Mouse (Mus musculus) heart, adult 18-20 months (tissue): ENCODE measurements around the gene Wdr63. TPM values are rescaled to one million over a fixed set of nuclear protein-coding genes. Genes with fewer than 3 reads are reported as not detected.

Experiments
- DNase-seq, 2 experiments: peaks; one replicate each; pipeline ENCODE4 v3.0.0; 2021 to 2022; ENCODE audit warnings: mixed read lengths in 1 of 2
- long read RNA-seq, 2 experiments: library from polyadenylated mRNA; stranded (forward); transcript quantifications; one replicate each; pipeline ENCODE4 v2.0.0; 2021
- total RNA-seq, 2 experiments: library from RNA; stranded (reverse); gene quantifications; 2 replicates each; pipeline ENCODE4 v1.2.3; 2021

Gene Wdr63
- total RNA-seq, result under 1 TPM in 1 of 2 experiments, not detected in 1; 0.57 TPM
- long read RNA-seq, experiment 1, result 0 reads
- long read RNA-seq, experiment 2, result 0 reads

DNA sequence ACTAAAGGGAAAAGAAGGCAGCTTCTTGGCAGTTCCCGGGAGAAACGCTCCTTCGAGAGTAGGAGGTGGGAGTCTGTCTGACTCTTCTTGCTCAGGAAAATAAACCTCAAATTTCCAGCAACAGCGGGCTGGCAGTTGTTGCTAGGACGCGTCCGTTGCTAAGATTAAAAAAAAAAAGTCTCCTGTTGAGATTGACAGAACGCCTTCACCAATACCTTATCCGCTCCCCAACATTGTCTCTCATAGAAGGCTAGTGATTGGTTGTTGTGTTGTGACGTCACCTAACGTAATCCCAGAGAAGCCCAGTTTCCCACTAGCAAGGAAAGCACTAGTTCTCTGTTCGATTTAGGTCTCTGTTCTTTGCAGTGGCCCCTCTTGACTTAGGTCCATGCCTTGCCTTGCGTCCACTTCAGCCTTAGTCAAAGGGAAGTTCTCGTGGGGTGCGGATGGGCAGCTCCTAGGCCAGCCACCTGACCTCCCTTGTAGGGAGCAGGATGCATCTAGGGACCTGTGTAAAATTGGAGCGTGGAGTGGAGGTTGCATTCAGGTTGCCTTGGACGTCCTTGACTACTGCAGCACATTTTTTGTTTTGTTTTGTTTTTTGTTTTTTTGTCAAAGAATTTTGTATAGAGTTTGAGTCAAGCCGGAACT lies at the start of gene Wdr63:
TSS of gene Wdr63 (minus strand) at position 210 of the 651 bp plus-strand sequence.
- DNase-seq, result peak; percentile 57 to 68

DNA sequence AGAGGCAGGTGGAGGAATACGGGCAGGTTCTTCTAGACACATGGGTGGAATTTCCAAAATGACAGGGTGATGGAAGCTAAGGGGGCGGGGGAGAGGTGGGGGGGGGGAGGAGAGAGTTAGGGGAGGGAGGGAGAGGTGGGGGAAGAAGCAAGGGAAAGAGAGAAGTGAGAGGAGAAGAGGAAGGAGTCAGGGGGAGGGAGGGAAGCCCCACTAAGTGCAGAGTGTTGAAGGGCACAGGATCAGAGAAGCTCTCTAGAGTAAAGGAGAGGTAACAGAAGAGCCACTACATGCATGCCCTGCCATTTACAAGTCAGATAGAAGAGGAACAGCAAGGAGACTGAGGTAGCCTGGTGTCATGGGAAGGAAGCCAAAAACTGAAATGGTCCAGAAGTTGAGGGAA lies 48.9 kb upstream of the Wdr63 start:
- DNase-seq, result no peak

DNA sequence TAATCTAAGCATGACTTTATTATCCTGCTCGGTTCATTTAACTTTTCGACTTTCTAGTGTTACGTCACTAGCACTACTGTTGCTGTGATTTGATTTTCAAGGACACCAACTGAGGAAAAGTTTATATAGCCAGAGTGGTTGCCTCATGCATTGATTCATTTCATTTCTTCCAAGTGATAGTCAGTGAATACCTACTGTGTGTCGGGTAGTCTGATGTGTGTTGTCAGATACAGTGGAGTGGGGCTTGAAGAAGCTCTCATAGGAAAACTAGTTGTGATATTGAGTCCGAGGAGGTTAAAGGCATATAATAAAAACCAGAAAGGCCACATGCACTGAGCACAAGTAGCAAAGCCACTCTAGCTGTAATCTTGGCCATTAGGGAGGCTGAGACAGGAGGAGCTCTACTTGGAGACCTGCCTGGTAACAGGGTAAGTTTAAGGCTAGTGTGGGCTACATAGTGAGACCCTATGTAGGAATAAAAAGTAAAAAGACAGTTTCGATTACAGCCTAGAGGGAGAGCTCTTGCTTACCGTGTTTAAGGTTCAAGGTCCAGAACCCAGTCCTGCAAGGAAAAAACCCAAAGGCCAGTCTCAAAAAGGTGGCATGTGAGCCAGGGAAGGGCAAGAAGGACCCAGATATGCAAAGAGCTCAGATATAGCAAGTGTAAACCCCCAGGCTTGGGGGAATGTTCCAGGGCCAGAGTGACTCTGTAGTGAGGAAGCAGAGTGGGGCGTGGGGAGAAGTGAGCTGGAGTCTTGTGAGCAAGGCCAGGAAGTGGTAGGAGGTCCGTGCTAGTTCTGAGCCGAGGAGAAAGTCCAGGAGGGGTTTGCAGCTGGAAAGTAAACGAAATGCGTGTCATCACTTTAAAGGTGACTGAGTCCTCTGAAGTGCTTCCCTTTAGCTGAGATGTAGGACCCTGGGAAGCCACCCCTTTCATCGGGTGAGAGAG lies 48.0 kb upstream of the Wdr63 start:
- DNase-seq, result no peak

DNA sequence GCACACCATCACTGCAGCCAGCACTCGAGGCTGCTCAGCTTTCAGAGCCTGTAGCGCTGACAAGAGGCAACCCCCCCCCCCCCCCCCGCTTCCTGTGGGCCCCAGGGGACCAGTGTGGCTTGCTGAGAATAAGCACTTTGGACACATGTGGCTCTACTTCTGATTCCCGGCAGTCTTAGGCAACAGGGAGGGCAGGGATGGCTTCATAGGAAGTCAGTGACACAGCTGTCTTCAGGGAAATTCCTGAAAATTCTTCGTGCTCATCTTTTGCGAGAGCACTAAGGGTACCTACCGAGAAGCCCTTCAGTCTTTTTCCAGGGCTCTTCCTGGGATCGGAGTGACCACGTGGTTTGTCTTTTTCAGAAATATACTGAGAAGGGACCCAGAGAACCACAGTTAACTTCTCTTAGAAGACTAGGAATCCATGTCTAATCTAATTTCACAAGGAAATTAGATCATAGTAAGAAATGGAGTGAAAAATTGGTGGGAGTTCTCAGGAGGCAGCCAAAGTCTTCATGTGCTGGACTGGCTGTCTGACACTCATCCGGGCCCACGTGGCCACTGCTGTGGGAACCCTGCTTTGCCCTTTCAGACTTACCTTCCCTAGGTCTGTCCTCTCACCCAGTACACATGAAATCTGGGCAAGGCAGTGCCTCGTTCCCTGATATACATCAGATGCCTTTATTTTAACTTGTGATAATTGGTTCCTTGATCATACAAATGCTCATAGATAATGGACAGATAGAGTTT lies 46.1 kb upstream of the Wdr63 start:
- peak; percentile 22 to 42 for DNase-seq

DNA sequence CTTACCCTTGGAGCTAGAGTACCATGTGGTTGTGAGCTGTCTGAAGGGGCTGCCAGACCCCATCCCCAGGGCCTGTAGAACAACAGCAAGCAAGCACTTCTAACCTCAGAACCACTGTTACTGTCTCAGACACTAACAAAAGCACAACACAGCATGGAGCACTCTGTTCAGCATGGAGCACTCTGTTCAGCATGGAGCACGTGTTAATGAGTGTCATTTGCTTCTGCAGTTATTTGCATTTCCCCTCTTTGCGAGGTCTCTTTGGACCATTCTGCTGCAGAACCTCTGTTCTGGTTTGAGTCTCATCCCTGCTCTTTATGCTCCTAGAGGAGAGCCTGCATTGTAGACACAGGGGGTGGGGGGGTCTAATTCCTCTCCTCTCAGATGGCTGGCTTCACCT lies 45.0 kb upstream of the Wdr63 start:
- DNase-seq, result no peak

DNA sequence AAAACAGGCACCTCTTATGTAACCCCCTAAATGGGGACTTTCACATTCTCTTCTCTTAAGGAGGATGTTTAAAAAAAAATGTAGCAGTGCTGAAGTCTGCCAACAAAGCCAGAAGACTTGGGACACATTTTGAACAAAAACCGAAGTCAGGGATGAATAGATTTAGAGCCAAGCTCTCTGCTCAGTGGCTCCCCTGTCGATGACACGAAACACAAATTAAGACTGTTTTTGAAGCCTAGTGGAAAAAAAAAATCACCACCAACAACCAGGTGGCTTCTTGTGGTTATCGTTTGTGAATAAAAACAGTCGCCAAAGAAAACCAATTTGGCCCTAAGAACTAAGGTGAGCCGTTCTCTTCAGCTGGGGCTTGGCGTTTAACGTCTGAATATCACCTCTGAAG lies 44.4 kb upstream of the Wdr63 start:
- DNase-seq, result no peak

DNA sequence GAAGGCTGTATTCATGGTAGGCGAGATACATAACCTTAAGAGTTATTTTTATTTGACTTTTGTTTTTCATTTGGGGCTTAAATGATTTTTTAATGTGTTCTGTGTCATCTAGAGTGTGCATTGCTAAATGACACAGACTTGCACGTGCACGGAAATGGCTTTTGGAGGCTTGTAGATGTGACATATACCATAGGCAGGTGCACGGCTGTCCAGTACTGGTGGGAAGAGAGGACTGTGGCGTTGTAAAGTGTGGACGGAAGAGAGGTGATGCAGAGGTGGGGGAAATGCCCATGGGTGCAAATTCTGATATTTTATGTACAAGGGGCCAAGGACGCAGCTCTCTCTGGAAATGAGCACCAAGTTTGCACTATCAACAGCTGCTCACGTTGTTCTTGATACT lies 43.8 kb upstream of the Wdr63 start:
- DNase-seq, result no peak

DNA sequence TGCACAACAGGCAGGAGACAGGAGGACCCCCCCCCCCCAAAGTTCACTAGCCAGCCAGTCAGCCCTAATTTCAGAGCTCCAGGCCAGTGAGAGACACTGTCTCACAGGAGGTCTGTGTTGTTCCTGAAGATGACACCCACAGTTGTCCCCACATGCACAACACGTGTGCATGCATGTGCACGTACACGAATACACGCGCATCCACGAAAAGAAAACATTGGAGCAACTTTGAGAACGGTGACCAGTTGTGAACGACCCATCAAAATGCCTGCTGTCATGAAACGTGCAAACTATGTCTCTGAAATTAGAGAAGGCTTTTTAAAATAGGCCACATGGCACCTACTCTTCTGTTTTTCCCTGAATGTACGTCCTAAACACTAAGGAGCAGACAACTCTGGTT lies 43.4 kb upstream of the Wdr63 start:
- no peak for DNase-seq

DNA sequence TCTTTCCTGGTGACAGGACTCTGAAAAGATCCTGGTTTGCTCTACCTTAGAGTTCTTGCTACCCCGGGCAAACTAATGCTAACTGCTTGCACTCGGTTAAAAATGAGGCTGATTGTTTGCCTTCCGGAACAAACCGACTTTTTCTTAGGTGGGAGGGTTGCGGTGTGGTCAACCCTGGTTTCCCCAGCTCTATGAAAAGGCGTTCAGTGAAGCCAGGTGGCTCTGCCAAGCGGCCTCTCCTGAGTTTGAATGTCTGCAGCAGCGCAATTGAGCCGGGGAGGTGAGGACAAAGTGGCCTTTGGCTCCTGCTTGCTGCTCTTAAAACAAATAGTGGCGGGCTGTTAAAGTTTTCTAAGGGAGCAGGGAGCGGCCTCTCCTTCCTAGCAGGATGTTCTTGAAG lies 42.6 kb upstream of the Wdr63 start:
- DNase-seq, result peak; percentile 10 to 16

DNA sequence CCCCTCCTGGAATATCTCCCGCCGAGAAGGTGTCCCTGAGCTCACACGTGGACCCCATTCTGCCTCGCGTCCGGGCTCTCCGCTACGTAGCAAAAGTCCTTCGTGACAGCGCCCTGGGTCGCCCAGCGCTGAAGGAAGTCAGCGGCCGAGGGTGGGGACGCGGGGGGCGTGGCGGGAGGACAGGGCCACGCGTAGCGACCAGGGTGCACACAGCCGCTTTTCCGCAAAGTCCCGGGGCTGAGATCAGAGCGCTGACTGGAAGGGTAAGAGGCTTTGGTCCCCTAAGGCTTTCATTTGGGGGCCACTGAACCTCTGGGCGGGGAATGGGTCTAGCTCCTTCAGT lies 42.1 kb upstream of the Wdr63 start:
- peak; percentile 46 to 60 for DNase-seq

DNA sequence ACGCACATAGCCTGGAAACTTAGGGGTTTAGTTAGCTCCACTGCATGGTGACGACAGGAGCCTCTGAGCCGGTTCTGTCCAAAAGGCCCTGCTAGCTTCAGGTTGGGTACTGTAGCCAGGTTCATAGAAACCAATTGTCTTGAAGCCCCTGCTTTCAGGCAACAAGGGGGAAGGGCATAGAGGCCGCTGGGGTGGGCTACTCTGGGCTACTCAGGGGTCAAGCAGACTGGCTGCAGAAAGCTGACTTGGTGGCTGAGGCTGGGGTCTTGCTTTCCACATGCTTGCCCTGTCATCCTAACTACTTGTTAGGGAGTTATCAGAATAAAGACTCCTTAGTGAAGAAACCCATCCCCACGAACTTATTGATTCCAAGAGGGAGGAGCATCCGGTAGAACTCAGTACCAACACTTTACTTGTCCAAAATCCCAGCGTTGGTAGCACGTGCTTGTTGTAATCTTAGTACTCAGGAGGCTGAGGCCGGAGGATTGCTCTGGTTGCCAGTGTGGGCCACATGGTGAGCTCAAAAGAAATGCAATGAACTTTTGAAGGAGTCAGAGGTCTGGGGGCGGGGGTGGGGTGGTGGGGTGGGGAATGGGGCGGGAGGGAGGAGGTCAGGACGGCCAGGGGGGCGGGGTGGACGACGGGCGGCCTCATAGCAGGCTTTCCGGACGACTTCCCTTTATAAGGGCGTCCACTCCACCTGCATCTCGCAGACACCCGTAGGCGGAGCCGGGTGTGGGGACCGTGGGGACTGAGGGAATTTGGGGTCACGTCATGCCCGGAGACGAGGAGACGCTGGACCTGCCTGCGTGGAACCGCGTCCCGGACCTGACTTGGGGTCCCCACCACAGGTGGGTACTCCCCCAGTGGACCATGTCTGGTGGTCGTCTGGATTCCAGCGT lies 41.5 kb upstream of the Wdr63 start, which contains the start of gene Mcoln2:
TSS of gene Mcoln2 (plus strand) at position 678 of the 902 bp plus-strand sequence.
- DNase-seq, result peak in 1 of 2 experiments; percentile 13

DNA sequence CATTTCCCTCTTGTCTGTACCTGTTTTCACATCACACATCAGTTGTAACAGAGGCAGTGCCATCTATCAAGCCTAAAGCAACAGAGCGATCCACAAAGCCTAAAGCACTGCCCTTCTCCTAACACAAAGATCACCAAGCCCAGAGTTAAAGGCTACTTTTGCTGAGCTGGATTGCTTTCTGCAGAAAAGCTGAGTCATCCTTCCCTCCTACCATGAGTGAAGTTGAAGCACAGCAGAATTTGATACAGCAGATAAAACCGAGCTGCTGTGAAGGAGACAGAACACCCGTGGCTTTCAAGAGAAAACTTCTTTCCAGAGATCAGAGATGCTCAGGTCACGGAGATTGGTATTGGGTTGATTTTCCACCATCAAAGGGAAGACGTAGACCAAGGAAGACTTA lies 38.2 kb upstream of the Wdr63 start:
- DNase-seq, result no peak

DNA sequence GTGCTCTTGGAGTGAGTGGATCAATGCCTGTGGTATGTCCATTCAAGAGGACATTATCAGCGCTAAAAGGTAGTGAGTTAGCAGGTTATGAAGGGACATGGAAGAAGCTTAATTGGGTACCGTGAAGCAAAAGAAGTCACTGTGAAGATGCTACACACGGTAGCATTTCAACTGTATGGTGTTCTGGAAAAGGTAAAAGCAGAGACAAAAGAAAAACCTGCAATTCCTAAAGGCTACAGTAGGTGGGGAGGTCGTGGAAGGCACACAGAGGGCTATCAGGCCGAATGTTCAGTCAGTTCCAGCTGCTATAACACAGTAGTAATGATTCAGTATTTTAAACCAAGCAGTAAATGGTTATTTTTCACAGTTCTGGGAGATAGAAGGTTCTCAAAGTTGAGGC lies 37.6 kb upstream of the Wdr63 start:
- no peak for DNase-seq

DNA sequence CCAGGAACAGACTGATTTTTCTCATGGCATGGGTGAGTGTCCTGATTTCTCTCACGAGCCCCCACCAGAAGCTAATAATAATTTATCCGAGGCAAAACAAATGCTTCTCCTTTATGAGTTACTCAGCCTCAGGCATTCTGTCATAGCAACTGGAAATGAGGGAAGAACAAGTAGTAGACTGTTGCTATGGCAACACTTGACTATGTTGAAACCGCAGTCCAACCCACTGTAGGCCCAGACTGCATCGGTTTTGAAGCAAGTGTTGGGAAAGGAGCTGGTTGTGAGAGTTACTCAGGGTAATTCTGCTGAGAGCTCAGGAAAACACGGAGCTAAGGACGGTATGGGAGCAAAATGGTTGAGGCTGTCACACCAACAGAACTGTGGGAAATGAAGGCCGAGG lies 34.6 kb upstream of the Wdr63 start:
- no peak for DNase-seq

DNA sequence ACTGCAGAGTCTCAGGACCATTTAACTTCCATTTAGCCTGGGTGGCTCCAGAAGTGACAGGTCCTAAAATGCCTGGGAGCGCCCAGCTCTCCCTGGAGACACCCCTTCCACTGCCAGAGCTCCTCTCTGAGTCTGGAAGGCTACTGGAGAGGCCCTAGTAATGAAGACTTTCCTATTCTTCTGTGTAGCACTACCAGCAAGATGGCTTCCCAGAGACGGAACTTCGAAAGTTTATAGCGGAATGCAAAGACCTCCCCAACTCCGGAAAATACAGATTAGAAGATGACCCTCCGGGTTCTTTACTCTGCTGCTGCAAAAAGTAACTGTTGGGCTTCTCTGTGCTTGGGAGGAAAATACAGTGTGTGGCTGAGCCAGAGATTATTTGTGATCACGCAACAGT lies 32.3 kb upstream of the Wdr63 start:
- no peak for DNase-seq

DNA sequence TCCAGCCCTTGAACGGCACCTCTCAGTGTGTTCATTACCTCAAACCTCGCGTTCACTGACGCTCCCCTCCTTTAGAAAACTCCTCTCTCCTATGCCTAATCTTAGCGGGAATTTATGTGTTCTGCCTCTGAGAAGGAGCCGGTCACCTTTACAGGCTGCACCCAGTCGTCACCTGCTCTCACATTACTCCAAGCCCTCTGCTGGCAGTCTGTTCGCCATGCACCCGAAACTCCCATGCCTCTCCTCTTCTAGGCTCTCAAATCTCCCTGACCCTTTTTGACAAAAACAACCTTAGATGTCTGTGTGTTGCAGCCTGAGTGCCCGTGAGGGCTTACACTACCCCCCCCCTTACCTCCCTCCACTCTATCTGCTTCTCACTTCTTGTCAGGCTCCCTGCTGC lies 28.5 kb upstream of the Wdr63 start:
- DNase-seq, result no peak

DNA sequence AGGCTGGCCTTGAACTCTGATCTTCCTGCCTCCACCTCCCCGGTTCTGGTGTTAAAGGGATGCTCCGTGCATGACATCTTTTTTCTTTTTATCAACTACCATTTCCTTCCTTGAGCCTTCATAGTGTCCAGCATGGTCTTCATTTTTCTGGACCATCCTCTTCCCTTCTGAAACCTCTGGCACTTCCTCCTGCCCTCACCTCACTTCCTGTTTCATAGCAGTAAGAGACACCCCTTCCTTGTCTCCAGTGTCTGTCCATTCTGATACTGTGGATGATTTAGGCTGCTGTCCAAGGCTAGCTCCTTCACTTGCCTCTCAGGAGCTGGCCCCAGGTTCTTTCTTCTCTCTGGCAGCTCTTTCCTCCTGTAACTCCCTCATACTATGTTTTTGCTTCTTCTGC lies 27.5 kb upstream of the Wdr63 start:
- DNase-seq, result no peak

DNA sequence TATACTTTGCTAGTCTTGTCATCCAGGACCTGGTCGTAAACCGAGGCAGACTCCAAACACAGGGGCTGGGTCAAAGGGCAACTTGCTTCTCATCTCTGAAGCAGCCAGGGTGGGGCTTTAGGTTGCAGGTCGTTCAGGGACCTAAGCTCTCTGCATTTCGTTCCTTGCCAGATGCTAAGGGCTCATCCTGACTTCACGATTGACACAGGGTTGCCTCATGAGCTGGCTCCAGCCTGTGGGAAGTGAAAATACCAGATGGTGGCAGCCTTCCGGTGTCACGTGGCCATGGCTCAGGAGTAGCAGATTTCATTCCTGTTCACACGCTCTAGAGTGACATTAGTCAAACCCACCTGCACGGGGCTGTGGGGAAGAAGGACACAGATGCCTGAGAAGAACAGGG lies 26.9 kb upstream of the Wdr63 start:
- peak in 1 of 2 experiments; percentile 38 for DNase-seq

DNA sequence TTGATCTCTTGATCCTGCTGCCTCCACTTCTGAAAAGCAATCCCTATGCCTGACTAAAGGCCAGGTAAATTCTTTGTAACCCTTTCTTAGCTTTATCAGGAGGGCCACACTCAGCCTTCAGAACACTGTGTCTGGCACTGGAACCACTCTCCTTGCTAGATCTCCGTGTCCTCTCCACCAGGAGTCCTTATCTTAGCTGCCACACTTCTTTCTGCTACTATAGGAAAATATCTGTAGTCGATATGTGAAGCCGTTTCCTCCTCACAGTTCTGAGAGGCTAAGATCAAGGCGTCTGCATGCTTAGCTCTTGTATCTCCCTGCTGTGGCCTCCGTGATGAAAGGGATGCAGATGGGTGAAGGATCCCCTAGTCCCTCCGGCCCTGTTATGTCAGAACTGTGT lies 19.3 kb upstream of the Wdr63 start:
- no peak for DNase-seq

DNA sequence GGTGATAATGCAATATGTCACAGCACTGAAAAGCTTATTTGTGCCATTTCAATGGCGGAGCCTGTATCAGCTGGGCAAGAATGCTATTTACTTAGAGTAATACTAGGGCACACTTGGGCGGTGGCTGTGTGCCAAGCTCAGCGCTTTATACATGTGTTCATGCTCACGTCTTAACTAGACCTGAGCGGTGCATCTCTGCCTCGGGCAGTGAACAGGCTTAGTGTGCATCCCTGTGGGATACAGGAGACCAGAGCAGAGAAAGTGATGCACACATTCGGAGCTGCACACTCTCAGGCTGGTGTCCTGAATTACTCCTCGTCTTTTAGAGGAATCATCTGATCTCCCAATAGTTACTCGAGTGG lies 15.5 kb upstream of the Wdr63 start:
- DNase-seq, result no peak

DNA sequence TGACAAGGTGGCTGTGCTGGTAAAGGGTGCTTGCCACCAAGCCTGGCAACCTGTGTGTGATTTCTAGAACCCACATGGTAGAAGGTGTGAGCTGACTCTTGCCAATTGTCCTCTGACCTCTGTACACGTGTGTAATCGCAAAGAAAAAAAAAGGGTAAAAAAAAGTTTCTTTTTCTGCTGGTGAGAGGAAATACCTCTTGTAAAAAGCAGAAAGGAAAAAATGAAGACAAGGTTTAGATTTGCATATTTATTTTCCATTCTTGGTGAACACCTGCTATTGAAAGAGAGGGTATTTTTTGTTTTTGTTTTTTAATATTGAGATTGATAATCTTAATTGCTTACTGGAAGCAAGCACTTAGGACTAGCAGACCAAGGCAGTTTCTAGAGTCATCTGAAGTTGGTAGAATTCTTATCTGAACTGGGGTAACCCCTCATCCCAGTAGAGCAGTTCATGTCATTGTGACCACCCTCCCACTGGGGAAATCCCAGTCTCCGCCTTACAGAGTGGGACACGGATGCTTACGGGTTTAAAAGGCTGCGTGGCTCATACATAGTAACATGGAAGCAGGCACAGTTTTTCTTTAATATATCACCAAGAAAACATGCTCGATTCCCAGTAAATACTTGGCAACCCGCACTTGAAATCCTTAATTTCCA lies 15.0 kb upstream of the Wdr63 start:
- no peak for DNase-seq

DNA sequence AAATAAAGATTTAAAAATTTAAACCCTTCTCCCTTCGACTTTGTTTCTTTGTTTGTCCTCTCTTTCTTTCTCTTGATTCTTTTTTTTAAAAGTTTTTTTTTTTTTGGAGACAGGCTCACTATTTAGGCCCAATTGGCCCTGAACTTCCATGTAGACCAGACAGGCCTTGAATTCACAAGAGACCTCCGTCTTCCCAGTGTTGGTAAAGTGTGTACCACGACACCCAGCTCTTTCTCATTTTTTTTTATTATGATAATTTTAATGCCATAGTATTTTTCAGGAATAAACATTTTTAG lies 14.1 kb upstream of the Wdr63 start:
- no peak for DNase-seq
